Mouse (Mus musculus) forebrain, embryonic 16.5 days (tissue): ENCODE data around the gene Ino80. TPM values are rescaled to one million over a fixed set of nuclear protein-coding genes. Genes with fewer than 3 reads are reported as not detected.

Experiments used
- ATAC-seq: fragments of 200-750 bp; cut with Nextera tagmentation; 2 replicates; pipeline ENCODE4 v1.8.0; 2017; ENCODE audit warnings: mild to moderate bottlenecking, moderate library complexity
- H3K27ac ChIP-seq: fragments of 300-500 bp; sonication (generic); 2 replicates; pipeline ENCODE4 v1.5.1; 2014; ENCODE audit warnings: low read length, control low read depth
- H3K27me3 ChIP-seq: fragments of 300-500 bp; sonication (generic); replicated peaks from 2 replicates; pipeline ENCODE4 v1.6.1; 2014; ENCODE audit warnings: low read length; ENCODE audit not compliant: control insufficient read depth, insufficient read depth
- H3K36me3 ChIP-seq: fragments of 300-500 bp; sonication (generic); 2 replicates; pipeline ENCODE4 v1.6.1; 2014; ENCODE audit not compliant: control insufficient read depth, insufficient read depth
- H3K4me1 ChIP-seq: fragments of 300-500 bp; sonication (generic); replicated peaks from 2 replicates; pipeline ENCODE4 v1.6.1; 2014; ENCODE audit warnings: low read length; ENCODE audit not compliant: control insufficient read depth, insufficient read depth
- H3K4me2 ChIP-seq: fragments of 300-500 bp; sonication (generic); 2 replicates; pipeline ENCODE4 v1.6.1; 2014; ENCODE audit warnings: mild to moderate bottlenecking, low read length, control low read depth
- H3K4me3 ChIP-seq: fragments of 300-500 bp; sonication (generic); replicated peaks from 2 replicates; pipeline ENCODE4 v1.5.1; 2014; ENCODE audit warnings: mild to moderate bottlenecking, low read length, control low read depth
- H3K9ac ChIP-seq: fragments of 300-500 bp; sonication (generic); replicated peaks from 2 replicates; pipeline ENCODE4 v1.6.1; 2014; ENCODE audit warnings: low read depth, low read length, control low read depth
- H3K9me3 ChIP-seq: fragments of 300-500 bp; sonication (generic); 2 replicates; pipeline ENCODE4 v1.6.1; 2016; ENCODE audit warnings: low read length; ENCODE audit not compliant: control insufficient read depth
- WGBS: fragments of 180-500 bp; shearing (Covaris S2); extraction: QIAGEN DNeasy Blood & Tissue Kit; methylation state at CpG from one replicate; pipeline ENCODE4 v1.1.7; 2014; 5-methylcytosine and 5-hydroxymethylcytosine counted together
- polyA plus RNA-seq: library from polyadenylated mRNA; unstranded; fragments of >200 nt; fragmentation: Nextera tagmentation; extraction: Ambion mirVana; gene quantifications from 2 replicates; pipeline ENCODE4 v1.2.1, GENCODE M21; 2015

Ino80 gene
- polyA plus RNA-seq, 1 experiment from 2014 or later: 4.0 TPM

DNA sequence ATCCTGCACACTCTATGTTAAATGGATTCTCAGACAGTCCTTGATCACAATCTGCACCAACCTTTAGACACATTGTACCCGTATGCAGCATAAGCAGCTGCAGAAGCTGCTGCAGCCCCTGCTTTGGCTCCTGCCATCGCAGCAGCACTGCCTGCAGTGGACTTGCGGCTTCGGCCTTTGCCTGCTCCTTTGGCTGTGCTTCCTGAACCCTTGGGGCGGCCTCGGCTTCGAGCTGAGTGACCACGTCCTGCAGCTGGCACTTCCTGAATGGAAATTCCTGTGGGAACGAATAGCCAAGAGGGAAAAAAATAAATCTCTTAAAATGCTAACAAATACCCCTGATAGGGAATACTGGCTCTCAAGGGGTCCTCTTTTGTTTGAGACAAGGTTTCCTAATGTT lies 100.2 kb downstream of the Ino80 start:
- no peak overlapping the region for H3K4me3 ChIP-seq
- ATAC-seq: no peak
- H3K27me3 ChIP-seq: no peaks in the 10 kb centered on the region
- no peaks in the 10 kb centered on the region for H3K4me1 ChIP-seq
- H3K9ac ChIP-seq: no peak overlapping the region
- H3K36me3 ChIP-seq: peaks cover 24% of the 10 kb centered on the region
- no peak overlapping the region for H3K4me2 ChIP-seq
- 71% methylated on average over 9 of the region's 9 CpGs for WGBS
- H3K27ac ChIP-seq: no peak overlapping the region
- H3K9me3 ChIP-seq: no peaks in the 10 kb centered on the region

- 95% methylated on average over 10 of the region's 10 CpGs for WGBS
- H3K4me2 ChIP-seq: no peak overlapping the region
- H3K9ac ChIP-seq: no peak overlapping the region
- H3K4me3 ChIP-seq: no peak overlapping the region
- no peaks in the 10 kb centered on the region for H3K4me1 ChIP-seq
- H3K36me3 ChIP-seq: peaks cover 3% of the 10 kb centered on the region; the same call in 1 of the 2 replicates
- no peaks in the 10 kb centered on the region for H3K27me3 ChIP-seq
- no peaks in the 10 kb centered on the region for H3K9me3 ChIP-seq
- no peak overlapping the region for H3K27ac ChIP-seq
- no peak for ATAC-seq
Measured at GRCm38 (mm10) chr2:119370116-119370515, 107.4 kb downstream of the Ino80 start.

- Histone ChIP-seq H3K4me1 (no peaks in the 10 kb centered on the region), H3K4me2 (no peak overlapping the region), H3K9ac (no peak overlapping the region), H3K36me3 (no peaks in the 10 kb centered on the region), H3K4me3 (no peak overlapping the region), H3K27me3 (no peaks in the 10 kb centered on the region), H3K9me3 (no peaks in the 10 kb centered on the region), H3K27ac (no peak overlapping the region)
- ATAC-seq: no peak
- 71% methylated on average over 3 of the region's 3 CpGs for WGBS
Measured at GRCm38 (mm10) chr2:119367346-119367745, 110.1 kb downstream of the Ino80 start.

- H3K27ac ChIP-seq: no peak overlapping the region
- 88% methylated on average over 3 of the region's 3 CpGs for WGBS
- no peak overlapping the region for H3K4me2 ChIP-seq
- H3K4me1 ChIP-seq: no peaks in the 10 kb centered on the region
- no peak overlapping the region for H3K4me3 ChIP-seq
- peaks cover 14% of the 10 kb centered on the region for H3K9me3 ChIP-seq
- no peak overlapping the region for H3K9ac ChIP-seq
- no peak for ATAC-seq
- no peaks in the 10 kb centered on the region for H3K36me3 ChIP-seq
- H3K27me3 ChIP-seq: no peaks in the 10 kb centered on the region
Measured at GRCm38 (mm10) chr2:119364969-119365368, 112.5 kb downstream of the Ino80 start.

- WGBS: 92% methylated on average over 2 of the region's 2 CpGs
- H3K4me3 ChIP-seq: no peak overlapping the region
- H3K4me2 ChIP-seq: no peak overlapping the region
- ATAC-seq: no peak
- H3K27ac ChIP-seq: no peak overlapping the region
- H3K9ac ChIP-seq: no peak overlapping the region
- H3K4me1 ChIP-seq: no peaks in the 10 kb centered on the region
- no peaks in the 10 kb centered on the region for H3K36me3 ChIP-seq
- H3K27me3 ChIP-seq: no peaks in the 10 kb centered on the region
- H3K9me3 ChIP-seq: peaks cover 17% of the 10 kb centered on the region
Measured at GRCm38 (mm10) chr2:119359721-119360291, 117.7 kb downstream of the Ino80 start.

DNA sequence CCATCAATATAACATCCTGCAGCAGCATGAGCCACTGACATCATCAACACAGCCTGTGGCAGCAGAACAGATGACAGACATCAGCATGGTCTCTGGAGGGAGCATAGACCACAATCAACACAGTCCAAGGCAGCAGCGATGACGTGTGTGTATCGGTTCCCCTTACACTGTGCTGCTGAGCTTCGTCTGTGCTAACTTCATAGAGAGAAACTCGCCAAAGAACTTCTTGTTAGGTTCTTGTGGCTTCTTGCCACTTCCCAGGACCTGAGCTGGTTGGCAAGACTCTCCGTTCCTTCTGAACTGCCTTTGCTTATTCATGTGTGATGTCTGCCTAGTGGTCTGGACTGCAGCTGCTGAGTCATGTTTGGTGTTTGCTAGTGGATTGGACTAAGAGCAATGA lies 119.2 kb downstream of the Ino80 start:
- WGBS: 90% methylated on average over 6 of the region's 6 CpGs
- Histone ChIP-seq H3K4me2 (no peak overlapping the region), H3K36me3 (no peaks in the 10 kb centered on the region), H3K27me3 (no peaks in the 10 kb centered on the region), H3K9me3 (peaks cover 17% of the 10 kb centered on the region), H3K4me1 (no peaks in the 10 kb centered on the region), H3K9ac (no peak overlapping the region), H3K4me3 (no peak overlapping the region), H3K27ac (no peak overlapping the region)
- no peak for ATAC-seq

DNA sequence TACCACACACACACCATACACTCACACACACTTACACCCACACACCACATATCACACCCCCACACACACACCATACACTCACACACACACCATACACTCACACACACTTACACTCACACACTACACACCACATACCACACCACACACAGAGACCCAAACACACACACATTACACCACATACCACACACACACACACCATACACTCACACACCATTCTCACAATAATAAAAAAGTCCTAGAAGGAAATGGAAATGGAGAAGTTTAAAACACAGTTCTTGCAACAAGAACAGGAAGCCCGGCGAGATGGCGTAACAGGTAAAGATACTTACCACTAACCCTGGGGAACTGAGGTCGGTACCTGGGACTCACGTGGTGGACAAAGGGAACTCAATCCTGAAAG lies 120.7 kb downstream of the Ino80 start:
- no peak for ATAC-seq
- no peak overlapping the region for H3K27ac ChIP-seq
- H3K4me2 ChIP-seq: no peak overlapping the region
- H3K4me1 ChIP-seq: no peaks in the 10 kb centered on the region
- H3K27me3 ChIP-seq: no peaks in the 10 kb centered on the region
- no peaks in the 10 kb centered on the region for H3K36me3 ChIP-seq
- WGBS: 91% methylated on average over 5 of the region's 5 CpGs
- no peak overlapping the region for H3K9ac ChIP-seq
- H3K4me3 ChIP-seq: no peak overlapping the region
- H3K9me3 ChIP-seq: peaks cover 16% of the 10 kb centered on the region

DNA sequence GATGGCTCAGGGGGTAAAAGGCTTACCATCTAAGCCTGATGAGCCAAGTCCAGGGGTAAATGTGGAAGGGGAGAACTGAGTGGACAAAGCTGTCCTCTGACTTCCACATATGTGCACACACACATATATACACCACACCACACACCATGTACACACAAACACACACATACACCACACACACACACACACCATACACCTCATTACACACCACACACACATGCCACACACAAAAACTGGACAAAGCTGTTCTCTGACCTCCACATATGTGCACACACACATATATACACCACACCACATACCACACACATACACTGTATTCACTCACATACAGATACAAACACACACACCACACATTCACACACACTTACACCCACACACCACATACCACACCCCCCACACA lies 121.2 kb downstream of the Ino80 start:
- no peaks in the 10 kb centered on the region for H3K36me3 ChIP-seq
- no peak overlapping the region for H3K9ac ChIP-seq
- H3K4me3 ChIP-seq: no peak overlapping the region
- no peak overlapping the region for H3K27ac ChIP-seq
- no peaks in the 10 kb centered on the region for H3K27me3 ChIP-seq
- no peak for ATAC-seq
- H3K4me2 ChIP-seq: no peak overlapping the region
- peaks cover 12% of the 10 kb centered on the region for H3K9me3 ChIP-seq
- peaks cover 4% of the 10 kb centered on the region for H3K4me1 ChIP-seq

DNA sequence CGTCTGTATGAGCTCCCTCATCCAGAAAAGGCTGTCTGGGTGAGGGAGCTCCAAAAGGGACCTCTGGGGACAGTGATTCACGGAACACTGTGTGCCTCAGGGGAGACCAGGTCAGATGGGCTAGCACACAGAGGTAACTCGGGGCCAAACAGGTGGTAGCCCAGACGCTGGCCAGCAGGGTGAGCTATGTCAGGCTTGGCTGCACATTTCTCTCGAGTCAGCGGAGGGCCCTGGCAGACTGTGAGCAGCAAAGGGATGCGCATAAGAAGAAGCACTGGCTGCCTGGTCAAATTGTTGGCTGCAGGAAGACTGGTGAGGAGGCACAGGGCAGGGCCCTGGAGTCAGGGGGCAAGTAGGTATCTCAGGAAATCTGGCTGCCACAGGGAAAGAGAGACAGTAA lies 121.8 kb downstream of the Ino80 start:
- no peak overlapping the region for H3K27ac ChIP-seq
- no peaks in the 10 kb centered on the region for H3K36me3 ChIP-seq
- ATAC-seq: no peak
- no peak overlapping the region for H3K4me3 ChIP-seq
- no peaks in the 10 kb centered on the region for H3K27me3 ChIP-seq
- H3K9me3 ChIP-seq: peaks cover 5% of the 10 kb centered on the region; the same call in 1 of the 2 replicates
- H3K9ac ChIP-seq: no peak overlapping the region
- H3K4me2 ChIP-seq: no peak overlapping the region
- WGBS: 27% methylated on average over 7 of the region's 7 CpGs
- H3K4me1 ChIP-seq: peaks cover 7% of the 10 kb centered on the region

- no peak for ATAC-seq
- H3K4me2 ChIP-seq: no peak overlapping the region
- peaks cover 12% of the 10 kb centered on the region for H3K4me1 ChIP-seq
- H3K36me3 ChIP-seq: no peaks in the 10 kb centered on the region
- H3K27ac ChIP-seq: no peak overlapping the region
- no peaks in the 10 kb centered on the region for H3K27me3 ChIP-seq
- no peak overlapping the region for H3K9ac ChIP-seq
- WGBS: 67% methylated on average over 3 of the region's 3 CpGs
- no peak overlapping the region for H3K4me3 ChIP-seq
- peaks cover 2% of the 10 kb centered on the region; the same call in 1 of the 2 replicates for H3K9me3 ChIP-seq
Measured at GRCm38 (mm10) chr2:119355089-119355488, 122.4 kb downstream of the Ino80 start.
